Mouse (Mus musculus) forebrain, embryonic 15.5 days (tissue): ENCODE measurements around the gene Spop. TPM values are rescaled to one million over a fixed set of nuclear protein-coding genes. Genes with fewer than 3 reads are reported as not detected.
A peak's percentile ranks its signal among the peaks of the same experiment; 100 is the strongest.

Experiments
- ATAC-seq: fragments of 200-750 bp; cut with Nextera tagmentation; replicated peaks from 2 replicates; pipeline ENCODE4 v1.8.0; 2017; ENCODE audit warnings: mild to moderate bottlenecking, moderate TSS enrichment, moderate library complexity
- H3K27ac ChIP-seq: fragments of 300-500 bp; sonication (generic); replicated peaks from 2 replicates; pipeline ENCODE4 v1.5.1; 2015; ENCODE audit warnings: mild to moderate bottlenecking, inconsistent platforms
- H3K27me3 ChIP-seq: fragments of 300-500 bp; sonication (generic); 2 replicates; pipeline ENCODE4 v1.6.1; 2015; ENCODE audit warnings: inconsistent platforms
- H3K36me3 ChIP-seq: fragments of 300-500 bp; sonication (generic); 2 replicates; pipeline ENCODE4 v1.6.1; 2015; ENCODE audit warnings: mild to moderate bottlenecking, inconsistent platforms
- H3K4me1 ChIP-seq: fragments of 300-500 bp; sonication (generic); 2 replicates; pipeline ENCODE4 v1.6.1; 2015; ENCODE audit warnings: inconsistent platforms
- H3K4me2 ChIP-seq: fragments of 300-500 bp; sonication (generic); replicated peaks from 2 replicates; pipeline ENCODE4 v1.6.1; 2015; ENCODE audit warnings: mild to moderate bottlenecking, inconsistent platforms
- H3K4me3 ChIP-seq: fragments of 300-500 bp; sonication (generic); 2 replicates; pipeline ENCODE4 v1.5.1; 2015; ENCODE audit warnings: mild to moderate bottlenecking, inconsistent platforms
- H3K9ac ChIP-seq: fragments of 300-500 bp; sonication (generic); replicated peaks from 2 replicates; pipeline ENCODE4 v1.6.1; 2015; ENCODE audit warnings: mild to moderate bottlenecking, inconsistent platforms
- H3K9me3 ChIP-seq: fragments of 300-500 bp; sonication (generic); 2 replicates; pipeline ENCODE4 v1.6.1; 2016; ENCODE audit warnings: inconsistent platforms
- WGBS: fragments of 180-500 bp; shearing (Covaris S2); methylation state at CpG from one replicate; pipeline ENCODE4 v1.1.7; 2015; ENCODE audit warnings: mixed read lengths; 5-methylcytosine and 5-hydroxymethylcytosine counted together
- polyA plus RNA-seq: library from polyadenylated mRNA; unstranded; fragments of >200 nt; fragmentation: Nextera tagmentation; extraction: Ambion mirVana; gene quantifications from 2 replicates; pipeline ENCODE4 v1.2.1, GENCODE M21; 2015

The Spop gene
- polyA plus RNA-seq, 1 experiment from 2014 or later = 226 TPM

GRCm38 (mm10) chr11:95446580-95447305, 32.9 kb downstream of the Spop start:
- WGBS = 97% methylated on average over 6 of the region's 6 CpGs

GRCm38 (mm10) chr11:95448346-95448745, 34.5 kb downstream of the Spop start:
- no peak overlapping the region for H3K4me2 ChIP-seq
- WGBS = 27% methylated on average over 3 of the region's 3 CpGs
- H3K36me3 ChIP-seq = 0 out of 2 replicates have a peak, but pooled peaks cover 2% of the 10 kb centered on the region
- no peaks in the 10 kb centered on the region for H3K9me3 ChIP-seq
- peaks cover 3% of the 10 kb centered on the region; the same call in 1 of the 2 replicates for H3K4me1 ChIP-seq
- no peak overlapping the region for H3K27ac ChIP-seq
- ATAC-seq = no peak
- H3K27me3 ChIP-seq = no peaks in the 10 kb centered on the region
- no peak overlapping the region for H3K4me3 ChIP-seq
- no peak overlapping the region for H3K9ac ChIP-seq

More at GRCm38 (mm10) chr11:95446580-95447305, 32.9 kb downstream of the Spop start:
- H3K36me3 ChIP-seq = 0 out of 2 replicates have a peak, but pooled peaks cover 2% of the 10 kb centered on the region
- no peak overlapping the region for H3K4me3 ChIP-seq
- ATAC-seq = no peak
- no peaks in the 10 kb centered on the region for H3K9me3 ChIP-seq
- no peak overlapping the region for H3K9ac ChIP-seq
- no peaks in the 10 kb centered on the region for H3K27me3 ChIP-seq
- H3K4me2 ChIP-seq = no peak overlapping the region
- H3K27ac ChIP-seq = no peak overlapping the region
- peaks cover 3% of the 10 kb centered on the region; the same call in 1 of the 2 replicates for H3K4me1 ChIP-seq

- Histone ChIP-seq H3K27ac (no peak overlapping the region), H3K36me3 (0 out of 2 replicates have a peak, but pooled peaks cover 2% of the 10 kb centered on the region), H3K4me3 (no peak overlapping the region), H3K4me2 (no peak overlapping the region), H3K27me3 (no peaks in the 10 kb centered on the region), H3K9me3 (no peaks in the 10 kb centered on the region), H3K9ac (no peak overlapping the region), H3K4me1 (no peaks in the 10 kb centered on the region)
- no peak for ATAC-seq
- WGBS = 68% methylated on average over 8 of the region's 8 CpGs
These were observed 41.5 kb downstream of the Spop start for GRCm38 (mm10) chr11:95455331-95455730.

- no peak overlapping the region for H3K27ac ChIP-seq
- H3K9me3 ChIP-seq = no peaks in the 10 kb centered on the region
- WGBS = 83% methylated on average over 2 of the region's 2 CpGs
- no peaks in the 10 kb centered on the region for H3K36me3 ChIP-seq
- H3K27me3 ChIP-seq = no peaks in the 10 kb centered on the region
- no peak for ATAC-seq
- no peaks in the 10 kb centered on the region for H3K4me1 ChIP-seq
- H3K9ac ChIP-seq = no peak overlapping the region
- H3K4me3 ChIP-seq = no peak overlapping the region
- H3K4me2 ChIP-seq = no peak overlapping the region
These were observed 47.0 kb downstream of the Spop start for GRCm38 (mm10) chr11:95460872-95461271.

- Histone ChIP-seq H3K9me3 (no peaks in the 10 kb centered on the region), H3K27ac (no peak overlapping the region), H3K4me1 (no peaks in the 10 kb centered on the region), H3K4me3 (no peak overlapping the region), H3K9ac (no peak overlapping the region), H3K4me2 (no peak overlapping the region), H3K36me3 (no peaks in the 10 kb centered on the region), H3K27me3 (no peaks in the 10 kb centered on the region)
- no peak for ATAC-seq
- WGBS = 94% methylated on average over 3 of the region's 3 CpGs
These were observed 48.3 kb downstream of the Spop start for GRCm38 (mm10) chr11:95462168-95462567.

- peaks cover 14% of the 10 kb centered on the region for H3K36me3 ChIP-seq
- no peaks in the 10 kb centered on the region for H3K9me3 ChIP-seq
- H3K9ac ChIP-seq = no peak overlapping the region
- H3K4me2 ChIP-seq = no peak overlapping the region
- no peak for ATAC-seq
- 92% methylated on average over 1 of the region's 1 CpGs for WGBS
- no peaks in the 10 kb centered on the region for H3K4me1 ChIP-seq
- no peaks in the 10 kb centered on the region for H3K27me3 ChIP-seq
- no peak overlapping the region for H3K27ac ChIP-seq
- no peak overlapping the region for H3K4me3 ChIP-seq
These were observed 53.9 kb downstream of the Spop start for GRCm38 (mm10) chr11:95467731-95468130.

- Histone ChIP-seq H3K4me2 (no peak overlapping the region), H3K9ac (no peak overlapping the region), H3K27ac (no peak overlapping the region), H3K9me3 (no peaks in the 10 kb centered on the region), H3K27me3 (no peaks in the 10 kb centered on the region), H3K4me1 (no peaks in the 10 kb centered on the region), H3K4me3 (no peak overlapping the region), H3K36me3 (peaks cover 29% of the 10 kb centered on the region)
- WGBS = 84% methylated on average over 2 of the region's 2 CpGs
- no peak for ATAC-seq
These were observed 59.1 kb downstream of the Spop start for GRCm38 (mm10) chr11:95472942-95473341.

- Histone ChIP-seq H3K27ac (no peak overlapping the region), H3K9ac (no peak overlapping the region), H3K4me1 (no peaks in the 10 kb centered on the region), H3K27me3 (no peaks in the 10 kb centered on the region), H3K4me2 (no peak overlapping the region), H3K9me3 (no peaks in the 10 kb centered on the region), H3K36me3 (peaks cover 29% of the 10 kb centered on the region), H3K4me3 (no peak overlapping the region)
- ATAC-seq = no peak
- 93% methylated on average over 1 of the region's 1 CpGs for WGBS
These were observed 59.6 kb downstream of the Spop start for GRCm38 (mm10) chr11:95473456-95473855.

- 54% methylated on average over 7 of the region's 7 CpGs for WGBS
- no peak for ATAC-seq
These were observed 62.4 kb downstream of the Spop start for GRCm38 (mm10) chr11:95476323-95476722.

GRCm38 (mm10) chr11:95479458-95479857, 65.6 kb downstream of the Spop start:
- no peak overlapping the region for H3K27ac ChIP-seq
- no peaks in the 10 kb centered on the region for H3K4me1 ChIP-seq
- WGBS = 87% methylated on average over 4 of the region's 4 CpGs
- no peak overlapping the region for H3K4me2 ChIP-seq
- H3K27me3 ChIP-seq = no peaks in the 10 kb centered on the region
- H3K36me3 ChIP-seq = peaks cover 14% of the 10 kb centered on the region
- H3K4me3 ChIP-seq = no peak overlapping the region
- H3K9me3 ChIP-seq = no peaks in the 10 kb centered on the region
- no peak for ATAC-seq
- no peak overlapping the region for H3K9ac ChIP-seq

More at GRCm38 (mm10) chr11:95476323-95476722, 62.4 kb downstream of the Spop start:
- Histone ChIP-seq H3K4me3 (no peak overlapping the region), H3K27me3 (no peaks in the 10 kb centered on the region), H3K27ac (0 out of 2 replicates have a peak overlapping the region, but pooled peaks have one; percentile 4), H3K9ac (no peak overlapping the region), H3K4me1 (no peaks in the 10 kb centered on the region), H3K4me2 (no peak overlapping the region), H3K36me3 (peaks cover 24% of the 10 kb centered on the region), H3K9me3 (no peaks in the 10 kb centered on the region)

- Histone ChIP-seq H3K4me1 (no peaks in the 10 kb centered on the region), H3K27ac (no peak overlapping the region), H3K9ac (no peak overlapping the region), H3K9me3 (no peaks in the 10 kb centered on the region), H3K4me3 (no peak overlapping the region), H3K27me3 (no peaks in the 10 kb centered on the region), H3K4me2 (no peak overlapping the region), H3K36me3 (peaks cover 20% of the 10 kb centered on the region)
- no peak for ATAC-seq
- WGBS = 90% methylated on average over 4 of the region's 4 CpGs
These were observed 66.8 kb downstream of the Spop start for GRCm38 (mm10) chr11:95480662-95481061.

GRCm38 (mm10) chr11:95485634-95486033, 71.8 kb downstream of the Spop start:
- H3K9me3 ChIP-seq = no peaks in the 10 kb centered on the region
- H3K9ac ChIP-seq = no peak overlapping the region
- no peak overlapping the region for H3K4me2 ChIP-seq
- H3K4me1 ChIP-seq = no peaks in the 10 kb centered on the region
- WGBS = 95% methylated on average over 18 of the region's 18 CpGs
- H3K4me3 ChIP-seq = no peak overlapping the region
- no peaks in the 10 kb centered on the region for H3K27me3 ChIP-seq
- H3K36me3 ChIP-seq = peaks cover 38% of the 10 kb centered on the region
- no peak overlapping the region for H3K27ac ChIP-seq
- ATAC-seq = no peak

GRCm38 (mm10) chr11:95487237-95487636, 73.4 kb downstream of the Spop start:
- Histone ChIP-seq H3K27me3 (no peaks in the 10 kb centered on the region), H3K36me3 (peaks cover 47% of the 10 kb centered on the region), H3K4me2 (no peak overlapping the region), H3K9ac (no peak overlapping the region), H3K4me1 (no peaks in the 10 kb centered on the region), H3K4me3 (no peak overlapping the region), H3K27ac (no peak overlapping the region), H3K9me3 (no peaks in the 10 kb centered on the region)
- ATAC-seq = no peak
- WGBS = 99% methylated on average over 2 of the region's 2 CpGs
